Mouse (Mus musculus): ENCODE results near the gene F930015N05Rik.

DNA sequence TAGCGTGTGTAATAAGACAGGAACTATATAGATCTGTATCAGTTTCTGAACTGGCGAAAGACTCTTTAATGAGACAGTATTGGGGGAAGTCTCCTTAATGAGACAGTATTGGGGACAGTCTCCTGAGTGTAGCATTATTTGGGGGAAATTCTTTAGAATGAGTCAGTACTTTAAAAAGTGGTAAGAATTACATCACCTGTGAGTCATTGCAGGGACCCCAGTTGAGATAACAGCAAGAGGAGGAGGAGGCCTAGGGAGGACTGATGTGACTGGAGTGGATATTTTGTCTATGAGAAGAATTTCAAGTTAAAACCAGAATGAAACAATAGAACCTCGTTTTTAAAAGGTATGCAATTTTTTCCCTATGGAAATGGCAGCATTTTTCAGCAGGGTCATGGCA is 25.3 kb upstream of the F930015N05Rik start:
- no peak for TF ChIP-seq CTCF (IDR thresholded peaks at IDR 0.05; ENCODE audit: extremely low read depth, insufficient read depth, insufficient read length, insufficient replicate concordance)
- TF ChIP-seq POLR2A (IDR thresholded peaks at IDR 0.05; ENCODE audit: low read depth, low read length): no peak
